Mouse (Mus musculus) neural tube, embryonic 15.5 days (tissue): ENCODE data around the gene Hyou1. TPM values are rescaled to one million over a fixed set of nuclear protein-coding genes. Genes with fewer than 3 reads are reported as not detected.
A peak's percentile ranks its signal among the peaks of the same experiment; 100 is the strongest.

ENCODE experiments used
- ATAC-seq: fragments of 200-750 bp; cut with Nextera tagmentation; 2 replicates; pipeline ENCODE4 v1.8.0; 2017; ENCODE audit warnings: mild to moderate bottlenecking, moderate TSS enrichment, moderate library complexity; ENCODE audit not compliant: low FRiP score
- H3K27ac ChIP-seq: fragments of 300-500 bp; sonication (generic); replicated peaks from 2 replicates; pipeline ENCODE4 v1.5.1; 2015; ENCODE audit warnings: mild to moderate bottlenecking, inconsistent platforms
- H3K27me3 ChIP-seq: fragments of 300-500 bp; sonication (generic); replicated peaks from 2 replicates; pipeline ENCODE4 v1.6.1; 2015; ENCODE audit warnings: inconsistent platforms
- H3K36me3 ChIP-seq: fragments of 300-500 bp; sonication (generic); 2 replicates; pipeline ENCODE4 v1.6.1; 2015; ENCODE audit warnings: inconsistent platforms
- H3K4me1 ChIP-seq: fragments of 300-500 bp; sonication (generic); 2 replicates; pipeline ENCODE4 v1.6.1; 2015; ENCODE audit warnings: inconsistent platforms
- H3K4me2 ChIP-seq: fragments of 300-500 bp; sonication (generic); 2 replicates; pipeline ENCODE4 v1.6.1; 2015; ENCODE audit warnings: inconsistent platforms, mild to moderate bottlenecking, moderate library complexity
- H3K4me3 ChIP-seq: fragments of 300-500 bp; sonication (generic); replicated peaks from 2 replicates; pipeline ENCODE4 v1.5.1; 2015; ENCODE audit warnings: mild to moderate bottlenecking, inconsistent platforms
- H3K9ac ChIP-seq: fragments of 300-500 bp; sonication (generic); replicated peaks from 2 replicates; pipeline ENCODE4 v1.6.1; 2015; ENCODE audit warnings: mild to moderate bottlenecking, inconsistent platforms
- H3K9me3 ChIP-seq: fragments of 300-500 bp; sonication (generic); replicated peaks from 2 replicates; pipeline ENCODE4 v1.6.1; 2016; ENCODE audit warnings: inconsistent platforms
- WGBS: fragments of 180-500 bp; shearing (Covaris S2); methylation state at CpG from one replicate; pipeline ENCODE4 v1.1.7; 2015; ENCODE audit warnings: mixed read lengths; 5-methylcytosine and 5-hydroxymethylcytosine counted together
- polyA plus RNA-seq: library from polyadenylated mRNA; unstranded; fragments of >200 nt; fragmentation: Nextera tagmentation; extraction: Ambion mirVana; gene quantifications from 2 replicates; pipeline ENCODE4 v1.2.1, GENCODE M21; 2015

Gene Hyou1
- polyA plus RNA-seq, 1 experiment from 2014 or later: 26.5 TPM

DNA sequence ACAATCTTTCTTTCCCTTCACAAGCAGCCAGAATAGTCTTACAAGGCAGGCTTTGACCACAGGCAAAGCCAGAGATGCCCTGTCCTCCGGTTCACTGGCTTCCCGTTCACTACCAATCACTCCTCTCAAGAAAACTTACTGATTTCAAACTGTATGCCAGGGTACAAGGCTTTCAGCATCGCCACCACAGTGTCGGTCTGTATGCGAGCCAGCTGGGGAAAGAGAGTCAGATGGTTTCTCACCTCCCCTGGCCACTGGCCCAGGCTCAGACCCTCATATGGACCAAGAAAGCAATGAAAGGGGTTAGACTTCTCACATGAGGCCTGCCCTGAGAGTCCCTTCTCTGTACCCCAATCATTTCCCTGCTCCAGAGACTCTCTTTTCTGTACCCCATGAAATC is 37.8 kb upstream of the Hyou1 start:
- Histone ChIP-seq H3K4me3 (no peak overlapping the region), H3K4me1 (peaks cover 35% of the 10 kb centered on the region), H3K27me3 (no peaks in the 10 kb centered on the region), H3K27ac (no peak overlapping the region), H3K9ac (no peak overlapping the region), H3K36me3 (peaks cover 12% of the 10 kb centered on the region), H3K4me2 (no peak overlapping the region), H3K9me3 (no peaks in the 10 kb centered on the region)
- ATAC-seq: no peak
- WGBS: 95% methylated on average over 5 of the region's 5 CpGs

DNA sequence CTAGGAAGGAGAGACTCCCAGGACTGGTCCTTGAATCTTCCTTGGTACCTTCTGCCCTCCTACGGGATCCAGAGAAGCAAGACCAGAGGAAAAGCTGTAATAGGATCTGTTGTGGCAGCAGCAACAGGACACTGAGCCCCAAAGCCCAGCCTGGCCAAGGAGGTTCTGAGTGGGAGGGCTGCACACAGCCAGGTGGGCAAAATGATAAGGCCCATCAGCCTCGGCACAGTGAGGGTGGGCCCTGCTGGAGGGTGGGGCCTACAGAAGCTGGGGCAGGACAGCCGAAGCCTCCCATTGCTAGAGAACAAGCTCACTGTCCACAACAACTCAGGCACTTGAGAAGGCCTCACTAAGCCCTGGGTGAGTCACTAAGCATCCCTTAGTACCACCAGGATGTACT is 37.1 kb upstream of the Hyou1 start:
- ATAC-seq: no peak
- H3K27me3 ChIP-seq: no peaks in the 10 kb centered on the region
- WGBS: 83% methylated on average over 3 of the region's 3 CpGs
- no peak overlapping the region for H3K9ac ChIP-seq
- no peak overlapping the region for H3K4me3 ChIP-seq
- H3K36me3 ChIP-seq: peaks cover 14% of the 10 kb centered on the region
- no peak overlapping the region for H3K27ac ChIP-seq
- H3K4me1 ChIP-seq: peaks cover 28% of the 10 kb centered on the region
- H3K4me2 ChIP-seq: no peak overlapping the region
- no peaks in the 10 kb centered on the region for H3K9me3 ChIP-seq

DNA sequence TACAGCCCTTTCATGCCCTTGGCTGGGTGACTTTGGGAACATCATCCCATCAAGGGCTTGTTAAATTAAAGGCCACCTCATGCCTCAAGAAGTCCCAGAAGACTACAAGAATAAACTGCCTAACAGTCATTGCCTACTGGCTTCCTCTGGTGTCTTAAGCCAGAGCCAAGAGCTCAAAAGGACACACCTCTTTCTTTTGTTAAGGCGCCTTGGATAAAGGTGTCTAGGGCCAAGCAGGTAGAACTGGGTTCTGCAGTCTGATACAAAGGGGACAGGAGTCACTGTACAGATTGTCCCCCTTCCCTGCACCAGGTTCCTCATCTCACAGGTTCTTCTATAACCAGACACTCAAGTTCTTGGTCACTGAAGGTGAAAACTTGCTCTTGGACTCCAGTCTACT is 36.7 kb upstream of the Hyou1 start:
- Histone ChIP-seq H3K36me3 (peaks cover 18% of the 10 kb centered on the region), H3K4me3 (peak overlapping the region; percentile 92; the same call in 1 of the 2 replicates), H3K9ac (no peak overlapping the region), H3K9me3 (no peaks in the 10 kb centered on the region), H3K27ac (no peak overlapping the region), H3K4me1 (peaks cover 24% of the 10 kb centered on the region), H3K27me3 (no peaks in the 10 kb centered on the region), H3K4me2 (peak overlapping the region; percentile 70; the same call in 1 of the 2 replicates)
- ATAC-seq: no peak
- 100% methylated on average over 1 of the region's 1 CpGs for WGBS

GRCm38 (mm10) chr9:44343290-44343689 is 36.0 kb upstream of the Hyou1 start:
- H3K36me3 ChIP-seq: peaks cover 25% of the 10 kb centered on the region
- WGBS: 11% methylated on average over 6 of the region's 6 CpGs

GRCm38 (mm10) chr9:44343781-44344421 is 35.4 kb upstream of the Hyou1 start, which contains the start of gene Hmbs:
TSS of gene Hmbs (minus strand) at chr9:44344228.
- Histone ChIP-seq H3K4me2 (peak within 1 kb of the TSS; percentile 70), H3K27me3 (no peaks in the 10 kb centered on the region), H3K36me3 (peaks cover 31% of the 10 kb centered on the region), H3K4me3 (peak within 1 kb of the TSS; percentile 92), H3K9ac (peak within 1 kb of the TSS; percentile 86), H3K27ac (peak within 1 kb of the TSS; percentile 99), H3K9me3 (no peaks in the 10 kb centered on the region), H3K4me1 (peaks cover 20% of the 10 kb centered on the region)
- under 1% methylated on average over 39 of the region's 39 CpGs for WGBS
- peak; percentile 95 for ATAC-seq

More at GRCm38 (mm10) chr9:44343290-44343689, 36.0 kb upstream of the Hyou1 start:
- peak overlapping the region; percentile 99 for H3K27ac ChIP-seq
- peak overlapping the region; percentile 92 for H3K4me3 ChIP-seq
- H3K9ac ChIP-seq: peak overlapping the region; percentile 86
- H3K4me2 ChIP-seq: peak overlapping the region; percentile 70
- no peaks in the 10 kb centered on the region for H3K9me3 ChIP-seq
- H3K27me3 ChIP-seq: no peaks in the 10 kb centered on the region
- ATAC-seq: 0 out of 2 replicates have a peak, but pooled peaks have one; percentile 17
- peaks cover 20% of the 10 kb centered on the region for H3K4me1 ChIP-seq

DNA sequence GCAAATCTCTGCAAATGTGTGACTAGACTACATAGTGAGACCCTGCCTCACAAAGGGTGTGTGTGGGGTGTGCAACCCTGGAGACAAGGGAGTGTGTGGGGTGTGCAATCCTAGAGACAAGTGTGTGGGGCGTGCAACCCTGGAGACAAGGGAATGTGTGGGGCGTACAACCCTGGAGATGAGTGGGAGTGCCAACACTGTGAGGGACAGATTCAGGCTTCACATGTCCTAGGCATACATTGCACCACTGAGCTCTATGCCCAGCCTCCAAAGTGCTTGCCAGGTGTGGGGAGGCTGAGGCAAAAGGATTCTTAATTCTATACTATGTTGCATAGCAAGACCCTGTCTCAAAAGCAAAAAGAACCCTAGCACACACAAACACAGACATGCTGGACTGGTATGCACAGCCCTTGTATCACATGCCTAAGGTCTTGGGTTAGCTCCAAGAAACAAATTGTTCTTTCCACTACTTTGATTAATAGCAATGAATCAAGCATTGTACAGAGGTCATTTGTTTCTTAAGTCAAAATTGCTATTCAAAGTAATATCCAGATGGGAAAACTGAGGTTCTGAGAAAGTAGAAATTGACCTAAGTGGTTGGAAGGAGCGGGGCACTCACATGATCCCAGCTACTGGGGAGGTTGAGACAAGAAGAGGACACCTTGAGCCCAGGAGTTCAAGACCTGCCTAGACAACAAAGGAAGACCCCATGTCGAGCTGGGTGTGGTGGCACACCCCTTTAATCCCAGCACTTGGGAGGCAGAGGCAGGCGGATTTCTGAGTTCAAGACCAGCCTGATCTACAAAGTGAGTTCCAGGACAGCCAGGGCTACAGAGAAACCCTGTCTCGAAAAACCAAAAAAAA is 33.5 kb upstream of the Hyou1 start:
- ATAC-seq: no peak
- Histone ChIP-seq H3K4me2 (no peak overlapping the region), H3K27ac (no peak overlapping the region), H3K9me3 (no peaks in the 10 kb centered on the region), H3K27me3 (no peaks in the 10 kb centered on the region), H3K36me3 (peaks cover 42% of the 10 kb centered on the region), H3K4me1 (peaks cover 20% of the 10 kb centered on the region), H3K4me3 (no peak overlapping the region), H3K9ac (no peak overlapping the region)
- WGBS: 95% methylated on average over 6 of the region's 6 CpGs

DNA sequence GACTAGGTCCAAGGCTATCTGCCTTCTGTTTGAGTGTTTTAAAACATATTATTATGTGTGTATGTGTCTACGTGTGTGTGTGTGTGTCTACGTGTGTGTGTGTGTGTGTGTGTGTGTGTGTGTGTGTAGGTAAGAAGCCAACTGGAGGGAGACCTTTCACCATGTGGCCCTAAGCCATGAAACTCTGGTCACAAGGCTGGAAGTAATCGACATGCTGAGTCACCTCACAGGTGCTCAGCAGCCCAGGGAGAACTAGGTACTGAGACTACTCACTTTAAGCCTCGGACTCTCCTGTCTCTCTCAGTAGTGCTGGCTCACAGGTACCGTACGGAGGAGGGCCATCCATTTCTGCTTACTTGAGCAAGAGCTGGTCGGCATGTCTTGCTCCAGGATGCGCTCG is 32.1 kb upstream of the Hyou1 start:
- H3K36me3 ChIP-seq: peaks cover 56% of the 10 kb centered on the region
- 94% methylated on average over 9 of the region's 9 CpGs for WGBS
- H3K4me1 ChIP-seq: peaks cover 18% of the 10 kb centered on the region
- no peak for ATAC-seq
- H3K27me3 ChIP-seq: no peaks in the 10 kb centered on the region
- no peak overlapping the region for H3K4me3 ChIP-seq
- no peak overlapping the region for H3K4me2 ChIP-seq
- H3K27ac ChIP-seq: no peak overlapping the region
- no peak overlapping the region for H3K9ac ChIP-seq
- no peaks in the 10 kb centered on the region for H3K9me3 ChIP-seq

DNA sequence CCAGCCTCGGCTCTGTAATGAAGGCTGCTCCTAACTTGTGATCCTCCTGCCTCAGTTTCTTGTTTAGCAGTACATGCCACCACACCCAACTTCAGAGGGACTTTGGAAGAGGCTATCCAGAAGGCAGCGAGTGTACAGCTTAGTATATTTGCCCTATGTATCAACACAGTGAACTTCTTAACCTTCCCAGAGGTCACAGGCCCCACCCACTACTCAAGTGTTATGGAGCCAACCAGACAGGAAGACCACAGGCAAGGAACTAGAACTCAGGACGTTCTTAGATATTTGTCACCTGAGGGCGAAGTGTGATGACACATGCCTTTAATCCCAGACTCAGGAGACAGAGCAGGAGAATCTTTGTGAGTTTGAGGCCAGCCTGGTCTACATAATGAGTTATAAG is 31.7 kb upstream of the Hyou1 start:
- Histone ChIP-seq H3K4me2 (no peak overlapping the region), H3K9ac (no peak overlapping the region), H3K27me3 (no peaks in the 10 kb centered on the region), H3K4me3 (no peak overlapping the region), H3K4me1 (peaks cover 14% of the 10 kb centered on the region), H3K36me3 (peaks cover 61% of the 10 kb centered on the region), H3K27ac (no peak overlapping the region), H3K9me3 (no peaks in the 10 kb centered on the region)
- ATAC-seq: no peak
- WGBS: 94% methylated on average over 4 of the region's 4 CpGs

- Histone ChIP-seq H3K4me3 (no peak overlapping the region), H3K4me1 (peaks cover 5% of the 10 kb centered on the region; the same call in 1 of the 2 replicates), H3K4me2 (no peak overlapping the region), H3K27me3 (no peaks in the 10 kb centered on the region), H3K36me3 (peaks cover 70% of the 10 kb centered on the region), H3K9ac (no peak overlapping the region), H3K27ac (no peak overlapping the region), H3K9me3 (no peaks in the 10 kb centered on the region)
- 97% methylated on average over 4 of the region's 4 CpGs for WGBS
- ATAC-seq: no peak
These were observed 30.7 kb upstream of the Hyou1 start for GRCm38 (mm10) chr9:44348546-44348945.

GRCm38 (mm10) chr9:44351396-44351795 is 27.9 kb upstream of the Hyou1 start:
- WGBS: 95% methylated on average over 4 of the region's 4 CpGs

GRCm38 (mm10) chr9:44352337-44352736 is 27.0 kb upstream of the Hyou1 start:
- Histone ChIP-seq H3K4me3 (no peak overlapping the region), H3K27ac (no peak overlapping the region), H3K9me3 (no peaks in the 10 kb centered on the region), H3K36me3 (peaks cover 97% of the 10 kb centered on the region), H3K4me2 (no peak overlapping the region), H3K9ac (no peak overlapping the region), H3K27me3 (no peaks in the 10 kb centered on the region), H3K4me1 (no peaks in the 10 kb centered on the region)
- WGBS: 94% methylated on average over 10 of the region's 10 CpGs
- ATAC-seq: no peak

More at GRCm38 (mm10) chr9:44351396-44351795, 27.9 kb upstream of the Hyou1 start:
- Histone ChIP-seq H3K9ac (no peak overlapping the region), H3K36me3 (peaks cover 95% of the 10 kb centered on the region), H3K27me3 (no peaks in the 10 kb centered on the region), H3K4me1 (no peaks in the 10 kb centered on the region), H3K4me2 (no peak overlapping the region), H3K4me3 (no peak overlapping the region), H3K9me3 (no peaks in the 10 kb centered on the region), H3K27ac (no peak overlapping the region)
- ATAC-seq: no peak

DNA sequence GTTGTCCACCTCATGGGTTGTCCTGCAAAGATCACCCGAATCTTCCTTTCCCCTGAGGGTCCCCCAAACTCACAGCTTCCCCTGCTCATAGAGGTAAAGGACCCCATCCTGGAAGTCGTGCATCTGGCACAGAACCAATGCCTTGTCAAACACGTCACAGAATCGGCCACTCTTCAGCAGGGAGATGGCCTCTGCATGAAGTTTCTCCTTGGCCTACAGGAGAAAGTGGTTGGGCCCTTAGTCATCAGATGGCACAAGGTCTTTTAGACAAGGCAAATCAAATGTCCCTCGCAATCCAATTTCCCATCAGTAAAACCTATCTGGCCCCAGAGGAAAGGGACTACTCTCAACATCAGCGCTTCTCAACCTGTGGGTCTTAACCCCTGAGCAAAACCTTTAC is 26.1 kb upstream of the Hyou1 start:
- peaks cover 3% of the 10 kb centered on the region; the same call in 1 of the 2 replicates for H3K4me1 ChIP-seq
- no peak overlapping the region for H3K9ac ChIP-seq
- no peak overlapping the region for H3K27ac ChIP-seq
- no peak for ATAC-seq
- H3K4me2 ChIP-seq: no peak overlapping the region
- H3K27me3 ChIP-seq: no peaks in the 10 kb centered on the region
- H3K9me3 ChIP-seq: no peaks in the 10 kb centered on the region
- WGBS: 97% methylated on average over 6 of the region's 6 CpGs
- H3K4me3 ChIP-seq: no peak overlapping the region
- peaks cover 95% of the 10 kb centered on the region for H3K36me3 ChIP-seq
